Mouse (Mus musculus) hindbrain, embryonic 10.5 days (tissue): ENCODE results near the gene Esrrg. TPM values are rescaled to one million over a fixed set of nuclear protein-coding genes. Genes with fewer than 3 reads are reported as not detected.

ENCODE experiments used
- DNase-seq: peaks from one replicate; pipeline ENCODE4 v3.0.0-alpha.2; 2017; ENCODE audit warnings: low spot score
- H3K27ac ChIP-seq: fragments of 300-500 bp; sonication (generic); 2 replicates; pipeline ENCODE4 v1.5.1; 2016; ENCODE audit warnings: mild to moderate bottlenecking, moderate library complexity
- H3K27me3 ChIP-seq: fragments of 300-500 bp; sonication (generic); 2 replicates; pipeline ENCODE4 v1.6.1; 2016; ENCODE audit warnings: mild to moderate bottlenecking; ENCODE audit not compliant: poor library complexity, insufficient read depth, severe bottlenecking
- H3K36me3 ChIP-seq: fragments of 300-500 bp; sonication (generic); 2 replicates; pipeline ENCODE4 v1.6.1; 2016; ENCODE audit warnings: mild to moderate bottlenecking, moderate library complexity
- H3K4me1 ChIP-seq: fragments of 300-500 bp; sonication (generic); replicated peaks from 2 replicates; pipeline ENCODE4 v1.6.1; 2016; ENCODE audit warnings: mild to moderate bottlenecking
- H3K4me3 ChIP-seq: fragments of 300-500 bp; sonication (generic); 2 replicates; pipeline ENCODE4 v1.5.1; 2016; ENCODE audit warnings: mild to moderate bottlenecking, moderate library complexity
- H3K9me3 ChIP-seq: fragments of 300-500 bp; sonication (generic); 2 replicates; pipeline ENCODE4 v1.6.1; 2016; ENCODE audit warnings: mild to moderate bottlenecking, moderate library complexity
- WGBS: fragments of 180-500 bp; shearing (Covaris S2); methylation state at CpG from one replicate; pipeline ENCODE4 v1.1.7; 2016; 5-methylcytosine and 5-hydroxymethylcytosine counted together
- polyA plus RNA-seq: library from polyadenylated mRNA; unstranded; fragments of >200 nt; fragmentation: Nextera tagmentation; extraction: Ambion mirVana; gene quantifications from 2 replicates; pipeline ENCODE4 v1.2.1, GENCODE M21; 2016

Esrrg gene
- polyA plus RNA-seq, 1 experiment from 2014 or later: 5.8 TPM

- no peak overlapping the region for H3K4me3 ChIP-seq
- no peak for DNase-seq
- WGBS: 11% methylated on average over 5 of the region's 5 CpGs
- H3K9me3 ChIP-seq: no peaks in the 10 kb centered on the region
- H3K4me1 ChIP-seq: peaks cover 25% of the 10 kb centered on the region
- no peaks in the 10 kb centered on the region for H3K27me3 ChIP-seq
- no peak overlapping the region for H3K27ac ChIP-seq
- H3K36me3 ChIP-seq: no peaks in the 10 kb centered on the region
Measured at GRCm38 (mm10) chr1:187803997-187804396, 195.4 kb downstream of the Esrrg start.

- Histone ChIP-seq H3K4me1 (peaks cover 25% of the 10 kb centered on the region), H3K4me3 (no peak overlapping the region), H3K9me3 (no peaks in the 10 kb centered on the region), H3K27ac (no peak overlapping the region), H3K36me3 (no peaks in the 10 kb centered on the region), H3K27me3 (no peaks in the 10 kb centered on the region)
- WGBS: 73% methylated on average over 6 of the region's 6 CpGs
- no peak for DNase-seq
Measured at GRCm38 (mm10) chr1:187805001-187805400, 196.4 kb downstream of the Esrrg start.

DNA sequence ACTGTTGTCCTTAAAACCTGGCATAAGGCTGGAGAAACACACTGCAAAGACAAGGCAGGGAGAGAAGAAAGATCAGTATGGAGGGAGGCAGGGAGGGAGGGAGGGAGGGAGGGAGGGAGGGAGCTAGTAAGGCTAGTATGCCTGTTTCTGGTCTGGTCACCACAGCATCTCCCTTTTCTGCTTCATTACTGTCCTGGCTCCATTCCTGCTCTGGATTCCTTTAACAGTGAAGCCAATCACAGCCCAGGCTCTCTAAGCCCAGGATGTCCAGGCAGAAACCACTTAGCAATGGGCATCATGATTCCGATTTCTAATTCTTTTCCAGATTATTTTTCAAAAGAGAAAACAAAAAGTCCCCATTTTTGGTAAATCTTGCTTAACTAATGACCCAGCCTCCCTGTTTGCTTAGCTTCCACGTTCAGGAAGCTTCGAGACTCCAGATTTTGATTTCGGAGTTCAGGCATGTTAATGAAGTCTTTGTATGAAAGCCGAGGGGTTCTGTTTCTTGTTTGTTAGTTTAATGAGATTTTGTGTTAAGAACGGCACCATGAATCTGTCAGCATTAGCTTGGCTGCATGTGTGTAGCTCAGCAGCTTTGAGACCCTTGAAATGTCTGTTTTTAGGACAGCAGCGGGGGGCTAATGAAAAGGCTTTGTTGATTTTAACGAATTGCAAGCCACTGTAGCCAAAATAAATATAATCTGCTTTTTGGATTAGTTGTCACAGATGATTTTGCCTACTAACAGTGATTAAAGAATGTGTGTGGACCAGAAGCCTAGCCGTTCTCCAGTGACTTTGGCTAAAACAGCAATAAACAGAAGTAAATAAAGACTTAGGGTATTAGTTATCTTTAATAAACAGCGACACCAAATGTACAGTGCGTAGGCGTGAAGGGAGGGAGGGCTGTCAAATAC, 199.1 kb downstream of the Esrrg start:
- 59% methylated on average over 12 of the region's 12 CpGs for WGBS
- no peak overlapping the region for H3K4me3 ChIP-seq

DNA sequence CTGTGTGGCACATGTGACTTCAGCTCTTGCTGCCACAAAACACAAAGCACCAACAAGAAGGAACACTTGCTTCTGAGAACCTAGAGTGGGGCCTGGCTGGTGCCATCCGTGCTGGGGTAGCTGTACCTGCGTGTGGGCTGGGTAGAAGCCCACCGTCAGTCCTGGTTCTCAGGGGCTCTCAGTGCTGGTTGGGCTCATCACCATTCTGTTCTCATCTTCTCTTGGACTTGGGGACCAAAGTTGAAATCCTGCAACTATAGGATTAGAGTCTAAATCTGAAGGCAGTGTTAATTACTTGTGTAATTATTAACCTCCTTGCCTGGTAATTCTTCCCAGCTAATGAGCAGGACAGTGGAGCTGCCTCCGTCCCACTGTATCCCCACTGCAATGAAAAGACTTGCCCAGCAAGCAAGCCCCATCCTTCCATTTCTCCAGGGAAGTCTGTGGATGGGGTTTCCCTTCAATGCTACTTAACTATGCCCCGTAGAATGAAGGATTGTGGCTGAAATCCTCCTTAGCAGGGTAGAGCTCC, 199.9 kb downstream of the Esrrg start:
- Histone ChIP-seq H3K9me3 (no peaks in the 10 kb centered on the region), H3K27me3 (no peaks in the 10 kb centered on the region), H3K4me1 (peaks cover 20% of the 10 kb centered on the region), H3K4me3 (no peak overlapping the region), H3K27ac (no peak overlapping the region), H3K36me3 (no peaks in the 10 kb centered on the region)
- no peak for DNase-seq
- WGBS: 82% methylated on average over 5 of the region's 5 CpGs

More for the DNA sequence above, 199.1 kb downstream of the Esrrg start:
- H3K27ac ChIP-seq: no peak overlapping the region
- H3K27me3 ChIP-seq: no peaks in the 10 kb centered on the region
- no peaks in the 10 kb centered on the region for H3K36me3 ChIP-seq
- no peaks in the 10 kb centered on the region for H3K9me3 ChIP-seq
- no peak for DNase-seq
- peaks cover 25% of the 10 kb centered on the region for H3K4me1 ChIP-seq

GRCm38 (mm10) chr1:187809546-187809945, 201.0 kb downstream of the Esrrg start:
- Histone ChIP-seq H3K27me3 (no peaks in the 10 kb centered on the region), H3K4me3 (no peak overlapping the region), H3K27ac (no peak overlapping the region), H3K9me3 (no peaks in the 10 kb centered on the region), H3K36me3 (no peaks in the 10 kb centered on the region), H3K4me1 (peaks cover 10% of the 10 kb centered on the region)
- no peak for DNase-seq
- 90% methylated on average over 3 of the region's 3 CpGs for WGBS

GRCm38 (mm10) chr1:187819406-187819805, 210.8 kb downstream of the Esrrg start:
- H3K36me3 ChIP-seq: no peaks in the 10 kb centered on the region
- no peaks in the 10 kb centered on the region for H3K27me3 ChIP-seq
- no peaks in the 10 kb centered on the region for H3K9me3 ChIP-seq
- H3K27ac ChIP-seq: no peak overlapping the region
- no peak for DNase-seq
- WGBS: 94% methylated on average over 5 of the region's 5 CpGs
- H3K4me1 ChIP-seq: no peaks in the 10 kb centered on the region
- H3K4me3 ChIP-seq: no peak overlapping the region

DNA sequence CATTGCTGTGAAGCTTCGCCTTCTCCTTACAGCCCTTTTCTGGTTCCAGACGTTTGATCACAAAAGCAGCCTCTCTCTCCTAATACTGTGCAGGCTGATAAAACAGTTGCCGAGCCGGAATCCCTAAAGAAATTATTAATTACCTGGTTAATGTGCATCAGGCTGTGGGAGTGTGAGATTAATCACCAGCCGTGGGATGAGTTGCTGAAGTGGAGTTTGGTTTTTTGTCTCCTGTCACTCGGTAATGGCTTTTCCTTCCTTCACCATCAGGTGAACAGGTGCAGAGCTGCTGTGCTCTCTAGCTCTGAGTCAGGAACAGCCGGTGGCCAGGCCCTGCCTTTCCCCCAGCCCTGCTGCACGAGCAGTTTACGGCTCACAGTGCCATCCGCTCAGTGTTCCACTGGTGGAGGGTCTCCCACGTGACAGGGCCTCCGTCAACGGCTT, 212.8 kb downstream of the Esrrg start:
- DNase-seq: no peak
- no peaks in the 10 kb centered on the region for H3K27me3 ChIP-seq
- H3K4me3 ChIP-seq: no peak overlapping the region
- H3K27ac ChIP-seq: no peak overlapping the region
- no peaks in the 10 kb centered on the region for H3K36me3 ChIP-seq
- no peaks in the 10 kb centered on the region for H3K9me3 ChIP-seq
- WGBS: 78% methylated on average over 13 of the region's 13 CpGs
- peaks cover 6% of the 10 kb centered on the region; the same call in 1 of the 2 replicates for H3K4me1 ChIP-seq

DNA sequence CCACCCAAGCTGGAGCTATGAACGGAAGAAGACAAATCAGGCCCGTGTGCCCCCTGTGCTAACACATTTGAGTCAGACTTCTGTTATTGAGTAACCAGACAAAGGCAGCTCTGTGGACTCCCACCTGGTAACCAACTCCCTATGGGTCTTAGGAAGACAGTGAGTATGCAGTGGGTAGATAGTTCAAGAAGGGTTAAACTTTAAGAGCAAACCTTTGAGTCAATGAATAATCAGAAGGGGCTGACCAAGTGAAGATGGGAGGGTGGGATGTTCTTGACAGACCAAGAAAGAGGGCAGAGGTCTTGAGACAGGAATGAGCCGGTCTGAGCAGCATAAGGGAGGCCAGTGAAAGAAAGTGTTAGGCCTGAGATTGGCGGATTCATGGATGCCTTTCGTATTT, 214.8 kb downstream of the Esrrg start:
- Histone ChIP-seq H3K27me3 (no peaks in the 10 kb centered on the region), H3K4me1 (peaks cover 13% of the 10 kb centered on the region; the same call in 1 of the 2 replicates), H3K27ac (no peak overlapping the region), H3K4me3 (no peak overlapping the region), H3K36me3 (no peaks in the 10 kb centered on the region), H3K9me3 (no peaks in the 10 kb centered on the region)
- DNase-seq: no peak
- WGBS: 67% methylated on average over 5 of the region's 5 CpGs

- WGBS: 75% methylated on average over 9 of the region's 9 CpGs
Measured at GRCm38 (mm10) chr1:187825421-187826097, 217.0 kb downstream of the Esrrg start.

DNA sequence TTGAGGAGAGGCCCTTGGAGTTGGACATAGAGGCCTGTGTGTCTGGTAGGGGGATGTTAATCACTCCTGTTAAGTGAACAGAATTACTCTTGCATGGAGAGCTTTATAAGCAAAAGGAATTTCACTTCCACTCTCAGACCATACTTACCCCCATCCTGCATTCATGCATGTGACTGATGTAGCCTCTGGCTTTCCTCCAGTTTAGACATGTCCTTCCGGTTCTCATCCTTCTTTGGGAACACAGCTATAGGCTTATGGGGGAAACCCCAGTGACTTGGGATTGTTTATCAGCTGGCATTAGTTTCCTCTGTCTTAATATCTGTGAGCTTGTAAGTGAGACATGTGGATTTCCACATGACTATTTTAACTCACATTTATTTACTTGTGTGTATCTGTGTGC, 217.5 kb downstream of the Esrrg start:
- peaks cover 13% of the 10 kb centered on the region; the same call in 1 of the 2 replicates for H3K4me1 ChIP-seq
- no peak for DNase-seq
- 84% methylated on average over 1 of the region's 1 CpGs for WGBS
- H3K27me3 ChIP-seq: no peaks in the 10 kb centered on the region
- H3K36me3 ChIP-seq: no peaks in the 10 kb centered on the region
- no peak overlapping the region for H3K4me3 ChIP-seq
- no peaks in the 10 kb centered on the region for H3K9me3 ChIP-seq
- H3K27ac ChIP-seq: no peak overlapping the region

More at GRCm38 (mm10) chr1:187825421-187826097, 217.0 kb downstream of the Esrrg start:
- no peak for DNase-seq
- Histone ChIP-seq H3K36me3 (no peaks in the 10 kb centered on the region), H3K27me3 (no peaks in the 10 kb centered on the region), H3K4me1 (peaks cover 13% of the 10 kb centered on the region; the same call in 1 of the 2 replicates), H3K4me3 (no peak overlapping the region), H3K27ac (no peak overlapping the region), H3K9me3 (no peaks in the 10 kb centered on the region)

GRCm38 (mm10) chr1:187826869-187827268, 218.3 kb downstream of the Esrrg start:
- H3K4me1 ChIP-seq: peaks cover 13% of the 10 kb centered on the region; the same call in 1 of the 2 replicates
- no peak overlapping the region for H3K4me3 ChIP-seq
- 82% methylated on average over 5 of the region's 5 CpGs for WGBS
- no peak overlapping the region for H3K27ac ChIP-seq
- no peaks in the 10 kb centered on the region for H3K27me3 ChIP-seq
- H3K36me3 ChIP-seq: no peaks in the 10 kb centered on the region
- no peak for DNase-seq
- H3K9me3 ChIP-seq: no peaks in the 10 kb centered on the region

DNA sequence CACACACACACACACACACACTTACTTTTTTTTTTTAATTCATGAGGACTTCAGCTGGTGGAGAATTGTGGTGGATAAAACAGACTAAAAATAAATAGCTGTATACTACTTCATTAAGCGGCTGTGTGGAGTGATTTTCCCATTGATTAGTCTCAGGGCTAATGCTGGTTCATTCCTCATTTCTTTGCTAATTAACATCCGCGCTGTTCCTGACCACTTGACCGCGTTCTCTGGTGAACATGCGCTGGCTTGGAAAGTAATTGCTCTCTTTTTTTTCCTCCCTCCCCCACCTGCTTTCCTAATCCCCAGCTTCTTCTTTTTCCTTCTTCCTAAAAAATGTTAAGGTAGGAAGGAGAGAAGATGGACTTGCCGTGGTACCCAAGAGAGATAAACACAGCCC, 222.3 kb downstream of the Esrrg start:
- Histone ChIP-seq H3K27me3 (no peaks in the 10 kb centered on the region), H3K36me3 (no peaks in the 10 kb centered on the region), H3K9me3 (no peaks in the 10 kb centered on the region), H3K4me1 (peaks cover 7% of the 10 kb centered on the region; the same call in 1 of the 2 replicates), H3K4me3 (no peak overlapping the region), H3K27ac (no peak overlapping the region)
- 92% methylated on average over 7 of the region's 7 CpGs for WGBS
- DNase-seq: no peak

- no peak for DNase-seq
- 57% methylated on average over 3 of the region's 3 CpGs for WGBS
- Histone ChIP-seq H3K27ac (no peak overlapping the region), H3K36me3 (no peaks in the 10 kb centered on the region), H3K9me3 (no peaks in the 10 kb centered on the region), H3K4me1 (peaks cover 15% of the 10 kb centered on the region; the same call in 1 of the 2 replicates), H3K4me3 (no peak overlapping the region), H3K27me3 (no peaks in the 10 kb centered on the region)
Measured at GRCm38 (mm10) chr1:187832851-187833250, 224.3 kb downstream of the Esrrg start.
